Mouse (Mus musculus) spleen, postnatal 10 days (tissue): ENCODE measurements around the gene Mdfic.
A peak's percentile ranks its signal among the peaks of the same experiment; 100 is the strongest.
"Not testable (repeated sequence)": the region's sequence is repeated elsewhere in the genome, so short reads cannot be mapped to it uniquely, and the experiment has no call there.

Experiments
- DNase-seq, 2 experiments: peaks; one replicate each; pipeline ENCODE4 v3.0.0; 2021 to 2022; ENCODE audit warnings: low spot score in 2 of 2

Gene Mdfic

GRCm38 (mm10) chr6:15720461-15720817 lies at the start of gene Mdfic:
Mdfic (plus strand) TSS chr6:15720661.
- DNase-seq = peak; percentile 24 to 53

GRCm38 (mm10) chr6:15671364-15671763 lies 49.1 kb upstream of the Mdfic start:
- no peak for DNase-seq

- DNase-seq = no peak
Observed at GRCm38 (mm10) chr6:15710080-15710479, 10.4 kb upstream of the Mdfic start.

- DNase-seq = no peak
Observed at GRCm38 (mm10) chr6:15710706-15711105, 9.8 kb upstream of the Mdfic start.

GRCm38 (mm10) chr6:15712860-15713385 lies 7.5 kb upstream of the Mdfic start:
- DNase-seq = no peak

GRCm38 (mm10) chr6:15714036-15714435 lies 6.4 kb upstream of the Mdfic start:
- not testable (repeated sequence) for DNase-seq

GRCm38 (mm10) chr6:15714996-15715844 lies 5.2 kb upstream of the Mdfic start:
- DNase-seq = no peak

GRCm38 (mm10) chr6:15719919-15720318 lies 542 bp upstream of the Mdfic start:
- DNase-seq = no peak

- peak; percentile 24 to 44 for DNase-seq
Observed at GRCm38 (mm10) chr6:15720818-15721715, 606 bp downstream of the Mdfic start.

GRCm38 (mm10) chr6:15721716-15722031 lies 1.2 kb downstream of the Mdfic start:
- no peak for DNase-seq

- DNase-seq = not testable (repeated sequence)
Observed at GRCm38 (mm10) chr6:15722631-15723030, 2.2 kb downstream of the Mdfic start.

GRCm38 (mm10) chr6:15724304-15724703 lies 3.8 kb downstream of the Mdfic start:
- no peak for DNase-seq

- DNase-seq = no peak
Observed at GRCm38 (mm10) chr6:15726422-15726821, 6.0 kb downstream of the Mdfic start.

GRCm38 (mm10) chr6:15727681-15728410 lies 7.4 kb downstream of the Mdfic start:
- no peak for DNase-seq

GRCm38 (mm10) chr6:15728844-15729577 lies 8.6 kb downstream of the Mdfic start:
- DNase-seq = no peak

- no peak for DNase-seq
Observed at GRCm38 (mm10) chr6:15730258-15730657, 9.8 kb downstream of the Mdfic start.

- DNase-seq = no peak
Observed at GRCm38 (mm10) chr6:15730666-15731065, 10.2 kb downstream of the Mdfic start.

GRCm38 (mm10) chr6:15731452-15731851 lies 11.0 kb downstream of the Mdfic start:
- no peak for DNase-seq

GRCm38 (mm10) chr6:15737312-15737911 lies 17.0 kb downstream of the Mdfic start:
- no peak for DNase-seq

GRCm38 (mm10) chr6:15738331-15738943 lies 18.0 kb downstream of the Mdfic start:
- DNase-seq = no peak
